Mouse (Mus musculus) yolk sac, embryonic 10.5 days (tissue): ENCODE results near the gene Celf2.
"Not testable (repeated sequence)": the region's sequence is repeated elsewhere in the genome, so short reads cannot be mapped to it uniquely, and the experiment has no call there.

ENCODE experiments used
- DNase-seq: peaks from one replicate; pipeline ENCODE4 v3.0.0-alpha.2; 2017; ENCODE audit warnings: low spot score

Celf2 gene

GRCm38 (mm10) chr2:7509463-7509862 is at the start of gene Celf2:
Gene Celf2, minus strand, starts transcription at chr2:7509563.
- DNase-seq = not testable (repeated sequence)

- no peak for DNase-seq
Measured at GRCm38 (mm10) chr2:7555144-7555892, 46.0 kb upstream of the Celf2 start.

GRCm38 (mm10) chr2:7554601-7555000 is 45.2 kb upstream of the Celf2 start:
- no peak for DNase-seq

- DNase-seq = no peak
Measured at GRCm38 (mm10) chr2:7552887-7553286, 43.5 kb upstream of the Celf2 start.

GRCm38 (mm10) chr2:7548886-7549285 is 39.5 kb upstream of the Celf2 start:
- DNase-seq = no peak

GRCm38 (mm10) chr2:7534615-7535204 is 25.3 kb upstream of the Celf2 start:
- no peak for DNase-seq

- no peak for DNase-seq
Measured at GRCm38 (mm10) chr2:7534195-7534594, 24.8 kb upstream of the Celf2 start.

- no peak for DNase-seq
Measured at GRCm38 (mm10) chr2:7531185-7531960, 22.0 kb upstream of the Celf2 start.

- no peak for DNase-seq
Measured at GRCm38 (mm10) chr2:7530461-7531184, 21.3 kb upstream of the Celf2 start.

GRCm38 (mm10) chr2:7529637-7530036 is 20.3 kb upstream of the Celf2 start:
- no peak for DNase-seq

- DNase-seq = no peak
Measured at GRCm38 (mm10) chr2:7526696-7527095, 17.3 kb upstream of the Celf2 start.

- DNase-seq = no peak
Measured at GRCm38 (mm10) chr2:7519473-7519872, 10.1 kb upstream of the Celf2 start.

- no peak for DNase-seq
Measured at GRCm38 (mm10) chr2:7493420-7493819, 15.9 kb downstream of the Celf2 start.

- no peak for DNase-seq
Measured at GRCm38 (mm10) chr2:7484974-7485373, 24.4 kb downstream of the Celf2 start.

- no peak for DNase-seq
Measured at GRCm38 (mm10) chr2:7482062-7482461, 27.3 kb downstream of the Celf2 start.

- DNase-seq = no peak
Measured at GRCm38 (mm10) chr2:7460329-7461056, 48.9 kb downstream of the Celf2 start.

- DNase-seq = no peak
Measured at GRCm38 (mm10) chr2:7438721-7439282, 70.6 kb downstream of the Celf2 start.

GRCm38 (mm10) chr2:7426481-7426880 is 82.9 kb downstream of the Celf2 start:
- no peak for DNase-seq

- DNase-seq = no peak
Measured at GRCm38 (mm10) chr2:7400530-7400929, 108.8 kb downstream of the Celf2 start.

GRCm38 (mm10) chr2:7395935-7396334 is 113.4 kb downstream of the Celf2 start:
- no peak for DNase-seq

- DNase-seq = no peak
Measured at GRCm38 (mm10) chr2:7395473-7395872, 113.9 kb downstream of the Celf2 start.
